Mouse (Mus musculus) frontal cortex, postnatal 36 days (tissue): Measurements from ENCODE around the gene Gm20379.

Experiments
- DNase-seq, 2 experiments: peaks; one replicate each; pipeline ENCODE4 v3.0.0; 2022; ENCODE audit warnings: low spot score in 2 of 2

Gm20379 gene

GRCm38 (mm10) chr13:92336857-92337256, 31.1 kb downstream of the Gm20379 start:
- no peak for DNase-seq

- no peak for DNase-seq
These were observed 32.1 kb downstream of the Gm20379 start for GRCm38 (mm10) chr13:92337773-92338462.

GRCm38 (mm10) chr13:92339787-92340186, 34.0 kb downstream of the Gm20379 start:
- no peak for DNase-seq

- DNase-seq: no peak
These were observed 38.3 kb downstream of the Gm20379 start for GRCm38 (mm10) chr13:92344033-92344432.

- DNase-seq: no peak
These were observed 40.6 kb downstream of the Gm20379 start for GRCm38 (mm10) chr13:92346338-92346737.

- no peak for DNase-seq
These were observed 45.3 kb downstream of the Gm20379 start for GRCm38 (mm10) chr13:92351100-92351499.

GRCm38 (mm10) chr13:92353956-92354355, 48.2 kb downstream of the Gm20379 start:
- DNase-seq: no peak

- peak; percentile 95 to 97 for DNase-seq
These were observed 48.9 kb downstream of the Gm20379 start, which contains the start of the genes Dhfr and Msh3 for GRCm38 (mm10) chr13:92354456-92355271. Dhfr (plus strand) TSS chr13:92354726. Msh3 (minus strand) TSS chr13:92355003.

- no peak for DNase-seq
These were observed 49.5 kb downstream of the Gm20379 start for GRCm38 (mm10) chr13:92355272-92355643.

GRCm38 (mm10) chr13:92356376-92356775, 50.6 kb downstream of the Gm20379 start:
- DNase-seq: no peak
